Mouse (Mus musculus) urinary bladder, postnatal 4 days (tissue): ENCODE results near the gene Pbld2.
A peak's percentile ranks its signal among the peaks of the same experiment; 100 is the strongest.

Source experiments
- DNase-seq, 2 experiments: peaks; one replicate each; pipeline ENCODE4 v3.0.0; 2021 to 2022; ENCODE audit warnings: low spot score in 2 of 2

The Pbld2 gene

GRCm38 (mm10) chr10:63023749-63024579, at the start of gene Pbld2, which contains the start of gene Hnrnph3:
TSS of gene Pbld2 (plus strand) at chr10:63024315.
TSS of gene Hnrnph3 (minus strand) at chr10:63024217.
- peak; percentile 99 for DNase-seq

- no peak for DNase-seq
Observed at GRCm38 (mm10) chr10:62979667-62980038, 44.5 kb upstream of the Pbld2 start.

GRCm38 (mm10) chr10:62980039-62980954, 43.8 kb upstream of the Pbld2 start, which contains the start of gene Rufy2:
TSS of gene Rufy2 (plus strand) at chr10:62980223.
- DNase-seq = peak; percentile 79 to 86

- no peak for DNase-seq
Observed at GRCm38 (mm10) chr10:62984072-62984471, 40.0 kb upstream of the Pbld2 start.

- no peak for DNase-seq
Observed at GRCm38 (mm10) chr10:62984495-62984894, 39.6 kb upstream of the Pbld2 start.

- no peak for DNase-seq
Observed at GRCm38 (mm10) chr10:62987341-62987740, 36.8 kb upstream of the Pbld2 start.

- DNase-seq = no peak
Observed at GRCm38 (mm10) chr10:62990636-62991035, 33.5 kb upstream of the Pbld2 start.

GRCm38 (mm10) chr10:62993991-62994390, 30.1 kb upstream of the Pbld2 start:
- no peak for DNase-seq

- DNase-seq = no peak
Observed at GRCm38 (mm10) chr10:63000584-63000983, 23.5 kb upstream of the Pbld2 start.

GRCm38 (mm10) chr10:63003252-63003651, 20.9 kb upstream of the Pbld2 start:
- no peak for DNase-seq

- DNase-seq = no peak
Observed at GRCm38 (mm10) chr10:63004556-63004955, 19.6 kb upstream of the Pbld2 start.

- no peak for DNase-seq
Observed at GRCm38 (mm10) chr10:63008193-63008592, 15.9 kb upstream of the Pbld2 start.

- no peak for DNase-seq
Observed at GRCm38 (mm10) chr10:63010268-63010667, 13.8 kb upstream of the Pbld2 start.

GRCm38 (mm10) chr10:63011556-63011955, 12.6 kb upstream of the Pbld2 start:
- no peak for DNase-seq

- no peak for DNase-seq
Observed at GRCm38 (mm10) chr10:63013476-63013875, 10.6 kb upstream of the Pbld2 start.

GRCm38 (mm10) chr10:63014168-63014567, 9.9 kb upstream of the Pbld2 start:
- DNase-seq = no peak

- no peak for DNase-seq
Observed at GRCm38 (mm10) chr10:63019304-63019703, 4.8 kb upstream of the Pbld2 start.

GRCm38 (mm10) chr10:63021702-63022101, 2.4 kb upstream of the Pbld2 start:
- DNase-seq = no peak

GRCm38 (mm10) chr10:63022541-63023120, 1.5 kb upstream of the Pbld2 start:
- no peak for DNase-seq

- peak; percentile 63 to 77 for DNase-seq
Observed at GRCm38 (mm10) chr10:63023121-63023748, 880 bp upstream of the Pbld2 start.

- DNase-seq = peak; percentile 51 to 70
Observed at GRCm38 (mm10) chr10:63024580-63024910, 430 bp downstream of the Pbld2 start.

- DNase-seq = no peak
Observed at GRCm38 (mm10) chr10:63025016-63025415, 901 bp downstream of the Pbld2 start.
